In genomic region chr17:46164301-46164700, GRCm38 (mm10) we compare ENCODE assay signal across 21 mouse cellular contexts. TPM values are rescaled to one million over a fixed set of nuclear protein-coding genes. Genes with fewer than 3 reads are reported as not detected.
DNase-seq lines count a peak whose midpoint lies in the region; ATAC-seq and TF ChIP-seq lines count a peak whose summit lies in the region.
"Had no signal": no experiment of that assay in that cellular context is flagged by ENCODE, and none has a peak within 500 bp of the region (broad histone marks: within the 10 kb centered on the region; RNA-seq: fewer than 3 reads in every experiment).

No protein-coding gene starts in this region.

- ATAC-seq in neural tube, embryonic 11.5 days (ENCODE audit: insufficient read depth, low FRiP score, low TSS enrichment) = no peak
- no peak for ATAC-seq in neural tube, embryonic 15.5 days (ENCODE audit: low FRiP score)
- ATAC-seq: CD4-positive, CD25-positive, alpha-beta regulatory T cell, adult 4 months; forebrain, embryonic 13.5 days; forebrain, embryonic 15.5 days; forebrain, postnatal 0 days had no signal

- H3K4me2 ChIP-seq in neural tube, embryonic 11.5 days (ENCODE audit: low read depth) = no peak overlapping the region
- no peak overlapping the region for H3K4me2 ChIP-seq in neural tube, embryonic 15.5 days
- H3K4me2 ChIP-seq: embryonic facial prominence, embryonic 12.5 days; forebrain, embryonic 13.5 days; forebrain, embryonic 15.5 days had no signal

- no peak overlapping the region for H3K4me3 ChIP-seq in neural tube, embryonic 11.5 days (ENCODE audit: low read depth, low read length)
- no peak overlapping the region for H3K4me3 ChIP-seq in neural tube, embryonic 15.5 days (replicated peaks)
- H3K4me3 ChIP-seq in lung, adult 2 months (replicated peaks; ENCODE audit: extremely low read depth, low read depth, low read length) = no peak overlapping the region
- H3K4me3 ChIP-seq: embryonic facial prominence, embryonic 10.5 days; embryonic facial prominence, embryonic 12.5 days; forebrain, embryonic 13.5 days; forebrain, embryonic 15.5 days had no signal

- TF ChIP-seq CTCF in lung, adult 2 months (IDR thresholded peaks at IDR 0.05; ENCODE audit: insufficient read depth, low read length) = no peak

- no peak overlapping the region for H3K9ac ChIP-seq in neural tube, embryonic 11.5 days (ENCODE audit: low read length)
- H3K9ac ChIP-seq in neural tube, embryonic 15.5 days (replicated peaks) = no peak overlapping the region
- H3K9ac ChIP-seq: embryonic facial prominence, embryonic 12.5 days; forebrain, embryonic 13.5 days; forebrain, embryonic 15.5 days; forebrain, postnatal 0 days had no signal

- WGBS in neural tube, embryonic 11.5 days = 92% methylated on average over 8 of the region's 8 CpGs
- WGBS in neural tube, embryonic 15.5 days = 98% methylated on average over 8 of the region's 8 CpGs
- WGBS in lung, adult 2 months = 92% methylated on average over 8 of the region's 8 CpGs

- H3K9me3 ChIP-seq in neural tube, embryonic 11.5 days (ENCODE audit: control insufficient read depth, low read length) = no peaks in the 10 kb centered on the region
- H3K9me3 ChIP-seq in neural tube, embryonic 15.5 days (replicated peaks) = no peaks in the 10 kb centered on the region
- H3K9me3 ChIP-seq: embryonic facial prominence, embryonic 10.5 days; embryonic facial prominence, embryonic 12.5 days; forebrain, embryonic 13.5 days; forebrain, embryonic 15.5 days had no signal

- H3K27ac ChIP-seq in neural tube, embryonic 11.5 days (ENCODE audit: low read depth, low read length) = no peak overlapping the region
- no peak overlapping the region for H3K27ac ChIP-seq in neural tube, embryonic 15.5 days (replicated peaks)
- H3K27ac ChIP-seq: embryonic facial prominence, embryonic 10.5 days; embryonic facial prominence, embryonic 12.5 days; forebrain, embryonic 13.5 days; forebrain, embryonic 15.5 days had no signal

- H3K27me3 ChIP-seq in neural tube, embryonic 11.5 days (ENCODE audit: control insufficient read depth, insufficient read depth, low read length) = no peaks in the 10 kb centered on the region
- H3K27me3 ChIP-seq in neural tube, embryonic 15.5 days (replicated peaks) = no peaks in the 10 kb centered on the region
- H3K27me3 ChIP-seq: embryonic facial prominence, embryonic 12.5 days; forebrain, embryonic 13.5 days; forebrain, embryonic 15.5 days had no signal

- TF ChIP-seq POLR2A in lung, adult 2 months (IDR thresholded peaks at IDR 0.05; ENCODE audit: borderline replicate concordance, extremely low read depth, low read depth, low read length) = no peak

- H3K4me1 ChIP-seq in neural tube, embryonic 11.5 days (ENCODE audit: control insufficient read depth, insufficient read depth, low read length) = peaks cover 9% of the 10 kb centered on the region
- H3K4me1 ChIP-seq in neural tube, embryonic 15.5 days = peaks cover 31% of the 10 kb centered on the region
- peaks cover 4% of the 10 kb centered on the region; the same call in 1 of the 2 replicates for H3K4me1 ChIP-seq in lung, adult 2 months (ENCODE audit: control insufficient read depth, insufficient read depth, low read length)

- H3K36me3 ChIP-seq in neural tube, embryonic 11.5 days (ENCODE audit: control insufficient read depth, insufficient read depth, low read length) = peaks cover 12% of the 10 kb centered on the region
- H3K36me3 ChIP-seq in neural tube, embryonic 15.5 days = peaks cover 52% of the 10 kb centered on the region

- peak; percentile 29 for DNase-seq in cerebellum, adult 11-12 months
- DNase-seq in cerebellum, postnatal 25 days = no peak
- peak; percentile 92 for DNase-seq in heart, adult 11 months
- DNase-seq in heart, adult 8-10 months (ENCODE audit: low spot score) = no peak
- DNase-seq in neural tube, embryonic 11.5 days (ENCODE audit: low spot score) = peak; percentile 5
- no peak for DNase-seq in lung, adult 2 months
- DNase-seq: adrenal gland, adult 8-10 months; adrenal gland, postnatal 14 days; adrenal gland, postnatal 36 days; B cell, adult 2 months; cerebellum, adult 2 months; cerebellum, adult 9-11 months; cerebellum, postnatal 14 days; forebrain, postnatal 0 days had no signal

RNA-seq across cellular contexts. Expression of gene Gtpbp2, which starts 3.5 kb away (rescaled TPM):
- 10 to 100 TPM; 55.8 to 74.5 (median 59.0) TPM for total RNA-seq in heart, adult 8-10 months (2022)
- 23.8 and 27.3 TPM in 2 replicates for polyA plus RNA-seq in neural tube, embryonic 11.5 days (2014; fragmentation: Nextera tagmentation; extraction: Ambion mirVana)
- polyA plus RNA-seq in neural tube, embryonic 15.5 days (2015; fragmentation: Nextera tagmentation; extraction: Ambion mirVana) = 41.3 and 43.5 TPM in 2 replicates
- polyA plus RNA-seq in lung, adult 2 months (2012; rRNA removed) = 134 and 161 TPM in 2 replicates

RNA-seq across cellular contexts. Expression of gene Mad2l1bp, which starts 10.9 kb away (rescaled TPM):
- total RNA-seq in heart, adult 8-10 months (2022) = 10 to 100 TPM; 19.2 to 27.4 (median 21.6) TPM
- 34.3 and 36.0 TPM in 2 replicates for polyA plus RNA-seq in neural tube, embryonic 11.5 days (2014; fragmentation: Nextera tagmentation; extraction: Ambion mirVana)
- 21.7 and 24.6 TPM in 2 replicates for polyA plus RNA-seq in neural tube, embryonic 15.5 days (2015; fragmentation: Nextera tagmentation; extraction: Ambion mirVana)
- 13.1 and 13.8 TPM in 2 replicates for polyA plus RNA-seq in lung, adult 2 months (2012; rRNA removed)

RNA-seq across cellular contexts. Expression of gene Rsph9, which starts 20.3 kb away (rescaled TPM):
- under 1 TPM; 0.57 to 0.97 (median 0.84) TPM for total RNA-seq in heart, adult 8-10 months (2022)
- polyA plus RNA-seq in neural tube, embryonic 11.5 days (2014; fragmentation: Nextera tagmentation; extraction: Ambion mirVana) = 8.9 and 12.6 TPM in 2 replicates
- 37.9 and 39.3 TPM in 2 replicates for polyA plus RNA-seq in neural tube, embryonic 15.5 days (2015; fragmentation: Nextera tagmentation; extraction: Ambion mirVana)
- 26.0 and 28.1 TPM in 2 replicates for polyA plus RNA-seq in lung, adult 2 months (2012; rRNA removed)
- total RNA-seq: MEL had no signal

RNA-seq across cellular contexts. Expression of gene Polh, which starts 38.1 kb away (rescaled TPM):
- total RNA-seq in heart, adult 8-10 months (2022) = 1 to 10 TPM; 7.2 to 9.0 (median 8.5) TPM
- polyA plus RNA-seq in neural tube, embryonic 11.5 days (2014; fragmentation: Nextera tagmentation; extraction: Ambion mirVana) = 8.9 and 9.5 TPM in 2 replicates
- 7.9 and 8.8 TPM in 2 replicates for polyA plus RNA-seq in neural tube, embryonic 15.5 days (2015; fragmentation: Nextera tagmentation; extraction: Ambion mirVana)
- polyA plus RNA-seq in lung, adult 2 months (2012; rRNA removed) = 3.4 and 4.2 TPM in 2 replicates

RNA-seq across cellular contexts. Expression of gene Xpo5, which starts 38.3 kb away (rescaled TPM):
- total RNA-seq in heart, adult 8-10 months (2022) = 10 to 100 TPM; 20.0 to 23.2 (median 21.6) TPM
- 68.4 and 73.4 TPM in 2 replicates for polyA plus RNA-seq in neural tube, embryonic 11.5 days (2014; fragmentation: Nextera tagmentation; extraction: Ambion mirVana)
- 29.9 and 31.0 TPM in 2 replicates for polyA plus RNA-seq in neural tube, embryonic 15.5 days (2015; fragmentation: Nextera tagmentation; extraction: Ambion mirVana)
- 15.2 and 19.6 TPM in 2 replicates for polyA plus RNA-seq in lung, adult 2 months (2012; rRNA removed)

Comparison
In these comparisons a context has a peak if more than half of its experiments do, and no peak if none do; other contexts are left out.
1. DNase-seq: peak in cerebellum, adult 11-12 months (single experiment), heart, adult 11 months (single experiment) and neural tube, embryonic 11.5 days (single experiment); none in cerebellum, postnatal 25 days (0 of 2), heart, adult 8-10 months (single experiment) and lung, adult 2 months (single experiment).